Mouse (Mus musculus): Measurements from ENCODE around the gene Rxra.

- no peak for TF ChIP-seq CTCF (IDR thresholded peaks at IDR 0.05; ENCODE audit: control insufficient read depth, insufficient read depth, insufficient read length)
- no peak for TF ChIP-seq FOSL1 (IDR thresholded peaks at IDR 0.05; ENCODE audit: insufficient read depth, low read length, poor library complexity, severe bottlenecking)
- no peak for TF ChIP-seq MAX (IDR thresholded peaks at IDR 0.05)
- TF ChIP-seq USF1 (IDR thresholded peaks at IDR 0.05; ENCODE audit: low read depth), result no peak
- TF ChIP-seq CEBPB (IDR thresholded peaks at IDR 0.05; ENCODE audit: low read depth), result no peak
- no peak for TF ChIP-seq MYOG (IDR thresholded peaks at IDR 0.05; ENCODE audit: control insufficient read depth, extremely low read depth, insufficient read length)
Measured at GRCm38 (mm10) chr2:27654321-27655232, 21.7 kb upstream of the Rxra start.

Measured in C2C12 (cell line).